Mouse (Mus musculus): ENCODE data around the gene H3f3a. TPM values are rescaled to one million over a fixed set of nuclear protein-coding genes. Genes with fewer than 3 reads are reported as not detected.
A peak's percentile ranks its signal among the peaks of the same experiment; 100 is the strongest.
"Not testable (repeated sequence)": the region's sequence is repeated elsewhere in the genome, so short reads cannot be mapped to it uniquely, and the experiment has no call there.

H3f3a gene
- polyA plus RNA-seq, 1 experiment from 2014 or later, result 2,131 TPM

DNA sequence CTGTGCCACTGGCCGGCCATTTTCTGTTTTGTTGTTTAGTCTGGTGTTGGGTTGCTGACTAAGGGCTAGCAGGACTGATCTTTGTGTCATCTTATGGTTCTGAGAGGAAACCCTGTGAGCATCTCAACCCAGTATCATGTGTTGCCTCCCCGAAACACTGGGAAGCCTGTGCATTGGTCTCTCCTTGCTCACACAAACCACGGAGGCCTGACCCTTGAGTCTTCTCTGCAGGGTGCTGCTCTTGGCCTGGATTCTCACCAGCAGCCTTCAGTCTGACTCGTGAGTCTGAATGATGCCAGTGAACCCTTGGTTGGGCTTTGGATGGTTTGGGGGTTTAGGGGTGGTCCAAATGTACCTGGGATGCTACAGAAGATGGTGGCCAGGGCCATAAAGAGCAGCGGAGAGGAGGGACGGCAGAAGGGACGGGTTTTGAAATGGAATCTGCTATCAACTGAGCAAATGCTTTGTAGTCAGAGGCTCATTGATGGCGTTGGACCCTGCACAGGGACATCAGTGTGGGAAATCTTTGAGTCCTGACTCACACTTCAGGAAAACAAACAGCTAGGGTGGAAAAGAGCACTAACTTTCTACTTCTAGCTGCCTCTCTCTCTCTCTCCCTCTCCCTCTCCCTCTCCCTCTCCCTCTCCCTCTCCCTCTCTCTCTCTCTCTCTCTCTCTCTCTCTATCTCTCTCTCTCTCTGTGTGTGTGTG lies 25.6 kb upstream of the H3f3a start:
- Histone ChIP-seq H3K4me2 (ENCODE audit: low read depth, low read length) (no peak overlapping the region), H3K9me3 (replicated peaks; ENCODE audit: control insufficient read depth, low read length) (no peaks in the 10 kb centered on the region), H3K4me1 (ENCODE audit: control insufficient read depth, insufficient read depth, low read length) (no peaks in the 10 kb centered on the region; the same call in 1 of the 2 replicates), H3K9ac (ENCODE audit: low read length) (no peak overlapping the region), H3K36me3 (ENCODE audit: control insufficient read depth, insufficient read depth, low read length) (no peaks in the 10 kb centered on the region), H3K27me3 (ENCODE audit: control insufficient read depth, insufficient read depth, low read length) (no peaks in the 10 kb centered on the region), H3K27ac (ENCODE audit: low read length) (no peak overlapping the region), H3K4me3 (replicated peaks; ENCODE audit: low read length) (no peak overlapping the region)
- ATAC-seq (ENCODE audit: insufficient read depth, low FRiP score), result no peak
- 68% methylated on average over 8 of the region's 8 CpGs for WGBS

DNA sequence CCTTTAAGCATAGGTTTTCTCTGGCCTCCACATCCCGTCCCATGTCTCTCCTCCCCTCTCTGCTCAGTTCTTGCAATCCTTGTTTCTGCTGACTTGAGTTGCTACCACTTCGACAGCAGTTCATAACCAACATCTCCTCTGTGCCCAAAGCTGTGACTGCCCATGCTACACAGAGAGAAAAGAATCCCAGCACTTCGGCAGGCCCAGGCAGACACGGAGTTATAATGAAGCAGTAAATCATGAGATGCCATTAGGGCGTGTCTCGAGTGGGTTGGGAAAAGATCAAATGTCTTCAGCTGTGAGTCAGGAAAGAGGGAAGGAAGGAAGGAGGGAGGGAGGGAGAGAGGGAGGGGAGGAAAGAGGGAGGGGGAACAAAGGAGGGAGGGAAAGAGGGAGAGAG lies 24.3 kb upstream of the H3f3a start:
- Histone ChIP-seq H3K9me3 (replicated peaks; ENCODE audit: control insufficient read depth, low read length) (no peaks in the 10 kb centered on the region), H3K4me2 (ENCODE audit: low read depth, low read length) (no peak overlapping the region), H3K4me1 (ENCODE audit: control insufficient read depth, insufficient read depth, low read length) (no peaks in the 10 kb centered on the region; the same call in 1 of the 2 replicates), H3K27me3 (ENCODE audit: control insufficient read depth, insufficient read depth, low read length) (no peaks in the 10 kb centered on the region), H3K9ac (ENCODE audit: low read length) (no peak overlapping the region), H3K27ac (ENCODE audit: low read length) (peak overlapping the region; percentile 29; the same call in 1 of the 2 replicates), H3K4me3 (replicated peaks; ENCODE audit: low read length) (no peak overlapping the region), H3K36me3 (ENCODE audit: control insufficient read depth, insufficient read depth, low read length) (no peaks in the 10 kb centered on the region)
- 23% methylated on average over 6 of the region's 6 CpGs for WGBS
- no peak for ATAC-seq (ENCODE audit: insufficient read depth, low FRiP score)

DNA sequence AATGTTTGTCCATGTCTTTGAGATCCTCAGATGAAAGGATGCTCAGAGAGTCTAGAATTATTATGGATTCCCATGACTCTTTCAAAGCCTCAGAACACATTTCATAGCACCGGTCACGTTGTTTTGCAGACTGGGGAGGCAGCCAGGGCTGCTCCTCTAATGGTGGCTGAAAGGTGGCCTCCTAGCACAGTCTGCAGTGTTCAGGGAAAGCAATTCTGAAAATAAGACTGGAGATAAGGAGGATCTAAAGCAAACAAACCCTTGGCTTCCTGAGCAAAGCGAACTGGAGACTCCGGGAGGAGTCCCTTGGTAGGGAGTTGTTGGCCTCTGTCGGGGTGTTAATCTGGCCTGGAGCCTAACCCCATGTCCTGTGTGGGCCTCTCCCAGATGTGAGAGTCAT lies 23.4 kb upstream of the H3f3a start:
- Histone ChIP-seq H3K9ac (ENCODE audit: low read length) (no peak overlapping the region), H3K9me3 (replicated peaks; ENCODE audit: control insufficient read depth, low read length) (no peaks in the 10 kb centered on the region), H3K27me3 (ENCODE audit: control insufficient read depth, insufficient read depth, low read length) (no peaks in the 10 kb centered on the region), H3K4me1 (ENCODE audit: control insufficient read depth, insufficient read depth, low read length) (no peaks in the 10 kb centered on the region; the same call in 1 of the 2 replicates), H3K27ac (ENCODE audit: low read length) (no peak overlapping the region; the same call in 1 of the 2 replicates), H3K36me3 (ENCODE audit: control insufficient read depth, insufficient read depth, low read length) (no peaks in the 10 kb centered on the region), H3K4me2 (ENCODE audit: low read depth, low read length) (no peak overlapping the region), H3K4me3 (replicated peaks; ENCODE audit: low read length) (no peak overlapping the region)
- WGBS, result 67% methylated on average over 5 of the region's 5 CpGs
- 0 out of 2 replicates have a peak, but pooled peaks have one; percentile 50 for ATAC-seq (ENCODE audit: insufficient read depth, low FRiP score)

DNA sequence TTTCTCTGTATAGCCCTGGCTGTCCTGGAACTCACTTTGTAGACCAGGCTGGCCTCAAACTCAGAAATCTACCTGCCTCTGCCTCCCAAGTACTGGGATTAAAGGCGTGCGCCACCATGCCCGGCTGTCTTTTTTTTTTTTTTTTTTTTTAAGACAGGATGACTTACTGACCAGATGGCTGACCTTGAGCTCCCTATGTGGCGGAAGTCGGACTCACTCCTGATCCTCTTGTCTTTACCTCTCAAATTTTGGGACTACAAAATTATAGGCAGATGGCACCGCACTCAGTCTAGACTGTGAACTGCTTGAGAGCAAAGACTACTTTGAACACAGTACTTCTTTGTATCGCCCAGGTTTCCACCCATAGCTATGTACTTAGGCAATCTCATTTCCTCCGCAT lies 22.7 kb upstream of the H3f3a start:
- H3K27me3 ChIP-seq (ENCODE audit: control insufficient read depth, insufficient read depth, low read length); H3K9ac ChIP-seq (ENCODE audit: low read length); H3K27ac ChIP-seq (ENCODE audit: low read length); H3K4me3 ChIP-seq (replicated peaks; ENCODE audit: low read length); H3K4me2 ChIP-seq (ENCODE audit: low read depth, low read length); H3K36me3 ChIP-seq (ENCODE audit: control insufficient read depth, insufficient read depth, low read length); H3K4me1 ChIP-seq (ENCODE audit: control insufficient read depth, insufficient read depth, low read length); ATAC-seq (ENCODE audit: insufficient read depth, low FRiP score); H3K9me3 ChIP-seq (replicated peaks; ENCODE audit: control insufficient read depth, low read length): not testable (repeated sequence)
- 83% methylated on average over 7 of the region's 8 CpGs for WGBS

DNA sequence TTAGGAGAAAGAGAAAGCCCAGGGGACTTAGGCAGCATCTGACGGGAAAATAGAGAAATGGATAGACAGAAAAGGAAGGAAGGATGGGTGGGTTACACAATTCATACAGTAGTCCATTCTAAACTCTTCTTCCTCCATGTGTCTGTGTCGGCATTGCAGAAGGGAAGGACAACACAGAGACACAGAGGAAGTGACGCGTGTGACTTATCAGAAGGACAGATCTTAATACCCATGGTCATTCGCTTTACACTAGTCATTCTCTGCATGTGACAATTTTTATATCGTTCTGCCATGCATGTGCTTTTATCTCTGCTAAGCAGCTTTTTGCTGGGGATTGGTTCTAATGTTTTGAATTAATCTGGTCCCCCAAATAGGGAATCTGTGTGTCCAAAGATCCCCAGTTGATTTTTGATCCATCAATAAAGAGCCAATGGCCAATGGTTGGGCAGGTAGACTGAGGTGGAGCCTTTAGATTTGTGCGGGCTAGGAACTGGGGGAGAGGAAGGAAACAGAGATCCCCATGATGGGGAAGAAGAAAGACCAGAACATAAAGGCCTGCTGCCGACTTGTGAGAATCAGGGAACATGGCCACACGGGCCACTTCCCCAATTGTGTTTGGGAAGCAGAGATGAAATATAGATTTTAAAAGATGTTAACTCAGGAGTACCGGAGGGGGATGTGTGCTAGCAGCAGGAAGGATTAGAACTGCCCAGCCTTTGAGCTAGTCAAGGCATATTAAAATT lies 21.7 kb upstream of the H3f3a start:
- H3K36me3 ChIP-seq (ENCODE audit: control insufficient read depth, insufficient read depth, low read length), result no peaks in the 10 kb centered on the region
- no peak overlapping the region for H3K4me2 ChIP-seq (ENCODE audit: low read depth, low read length)
- H3K9ac ChIP-seq (ENCODE audit: low read length), result no peak overlapping the region
- peaks cover 4% of the 10 kb centered on the region; the same call in 1 of the 2 replicates for H3K4me1 ChIP-seq (ENCODE audit: control insufficient read depth, insufficient read depth, low read length)
- no peaks in the 10 kb centered on the region for H3K9me3 ChIP-seq (replicated peaks; ENCODE audit: control insufficient read depth, low read length)
- WGBS, result 84% methylated on average over 10 of the region's 10 CpGs
- H3K27ac ChIP-seq (ENCODE audit: low read length), result no peak overlapping the region
- ATAC-seq (ENCODE audit: insufficient read depth, low FRiP score), result no peak
- H3K27me3 ChIP-seq (ENCODE audit: control insufficient read depth, insufficient read depth, low read length), result no peaks in the 10 kb centered on the region
- no peak overlapping the region for H3K4me3 ChIP-seq (replicated peaks; ENCODE audit: low read length)

DNA sequence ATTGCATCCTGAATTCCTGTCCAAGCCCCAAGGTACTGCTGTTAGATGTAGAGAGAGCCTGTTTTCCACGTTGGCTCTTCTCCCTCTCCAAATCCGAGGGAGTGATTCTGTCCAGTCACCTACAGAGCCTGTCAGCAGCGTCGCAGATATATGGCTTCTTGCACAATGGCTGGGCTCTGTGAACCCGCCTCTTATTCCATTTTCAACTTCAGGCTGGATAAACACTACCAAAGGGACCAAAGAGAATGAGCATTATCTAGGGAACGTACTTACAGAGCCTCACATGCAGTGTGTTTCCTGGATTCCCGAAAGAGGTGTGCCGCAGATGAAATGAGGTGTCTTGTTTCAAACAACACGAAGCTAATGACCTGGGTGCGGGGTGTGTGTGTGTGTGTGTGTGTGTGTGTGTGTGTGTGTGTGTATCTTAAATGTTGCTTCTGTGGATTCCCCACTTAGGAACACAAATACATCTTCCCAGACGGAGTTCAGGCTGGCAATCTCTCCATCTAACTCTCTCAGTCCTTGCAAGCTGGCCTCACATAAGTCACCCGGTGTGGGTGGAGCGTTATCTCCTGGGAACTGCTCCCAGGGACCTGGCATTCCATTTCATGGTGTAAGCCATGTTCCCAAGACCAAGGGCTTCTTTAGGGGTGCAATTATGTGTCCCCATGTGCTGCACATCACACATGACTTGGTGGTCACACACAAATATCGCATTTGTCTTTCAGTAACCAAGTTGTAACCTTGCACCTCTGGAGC lies 17.0 kb upstream of the H3f3a start:
- no peaks in the 10 kb centered on the region for H3K27me3 ChIP-seq (ENCODE audit: control insufficient read depth, insufficient read depth, low read length)
- no peak overlapping the region for H3K4me3 ChIP-seq (replicated peaks; ENCODE audit: low read length)
- H3K27ac ChIP-seq (ENCODE audit: low read length), result peak overlapping the region; percentile 46; the same call in 1 of the 2 replicates
- H3K4me1 ChIP-seq (ENCODE audit: control insufficient read depth, insufficient read depth, low read length), result peaks cover 12% of the 10 kb centered on the region; the same call in 1 of the 2 replicates
- H3K4me2 ChIP-seq (ENCODE audit: low read depth, low read length), result peak overlapping the region; percentile 34
- 30% methylated on average over 14 of the region's 14 CpGs for WGBS
- H3K9me3 ChIP-seq (replicated peaks; ENCODE audit: control insufficient read depth, low read length), result 0 out of 2 replicates have a peak, but pooled peaks cover 3% of the 10 kb centered on the region
- no peaks in the 10 kb centered on the region for H3K36me3 ChIP-seq (ENCODE audit: control insufficient read depth, insufficient read depth, low read length)
- ATAC-seq (ENCODE audit: insufficient read depth, low FRiP score), result peak; percentile 60; the same call in 1 of the 2 replicates
- H3K9ac ChIP-seq (ENCODE audit: low read length), result no peak overlapping the region

DNA sequence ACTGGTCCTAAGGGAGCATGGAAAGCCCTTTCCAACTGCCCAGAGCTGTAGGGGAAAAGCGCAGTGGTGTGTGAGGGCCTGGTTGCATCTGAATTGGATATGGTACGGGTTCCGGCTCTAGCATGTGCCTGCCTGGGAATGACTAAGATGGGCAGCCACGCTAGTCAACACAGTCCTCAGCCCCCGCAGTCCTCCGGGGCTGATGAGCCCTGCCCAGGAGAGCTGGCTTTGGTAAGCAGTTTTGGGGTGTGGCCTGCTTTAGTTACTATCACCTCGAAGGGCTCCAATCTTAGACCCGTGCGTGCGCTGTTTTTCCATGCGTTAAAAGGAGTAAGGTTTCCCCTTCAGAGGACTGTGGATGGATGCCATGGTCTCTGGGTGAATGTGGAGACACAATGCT lies 16.4 kb upstream of the H3f3a start:
- no peaks in the 10 kb centered on the region for H3K36me3 ChIP-seq (ENCODE audit: control insufficient read depth, insufficient read depth, low read length)
- H3K27ac ChIP-seq (ENCODE audit: low read length), result peak overlapping the region; percentile 46; the same call in 1 of the 2 replicates
- H3K4me1 ChIP-seq (ENCODE audit: control insufficient read depth, insufficient read depth, low read length), result peaks cover 12% of the 10 kb centered on the region; the same call in 1 of the 2 replicates
- H3K9ac ChIP-seq (ENCODE audit: low read length), result no peak overlapping the region
- no peak overlapping the region for H3K4me3 ChIP-seq (replicated peaks; ENCODE audit: low read length)
- 60% methylated on average over 11 of the region's 11 CpGs for WGBS
- H3K4me2 ChIP-seq (ENCODE audit: low read depth, low read length), result peak overlapping the region; percentile 34
- peak; percentile 17; the same call in 1 of the 2 replicates for ATAC-seq (ENCODE audit: insufficient read depth, low FRiP score)
- H3K27me3 ChIP-seq (ENCODE audit: control insufficient read depth, insufficient read depth, low read length), result no peaks in the 10 kb centered on the region
- H3K9me3 ChIP-seq (replicated peaks; ENCODE audit: control insufficient read depth, low read length), result 0 out of 2 replicates have a peak, but pooled peaks cover 3% of the 10 kb centered on the region

DNA sequence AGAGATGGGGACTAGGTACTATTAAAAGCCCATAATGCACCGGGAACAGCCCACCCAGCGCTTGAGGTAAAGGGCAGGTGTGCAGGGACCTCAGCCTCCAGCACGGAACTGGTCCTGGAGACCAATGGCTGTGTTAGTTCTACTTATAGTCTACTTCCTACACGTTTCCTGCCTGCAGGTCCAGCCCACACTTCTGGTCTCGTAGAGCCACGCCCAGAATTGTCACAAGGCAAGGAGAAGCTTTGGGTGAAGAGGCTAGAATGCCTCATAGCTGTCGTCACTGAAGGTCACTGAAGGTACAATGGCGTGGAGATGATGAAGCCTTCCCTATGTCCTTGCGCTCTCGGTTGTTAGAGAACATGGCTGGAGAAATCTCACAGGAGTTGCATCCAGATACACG lies 16.0 kb upstream of the H3f3a start:
- H3K4me3 ChIP-seq (replicated peaks; ENCODE audit: low read length), result no peak overlapping the region
- ATAC-seq (ENCODE audit: insufficient read depth, low FRiP score), result peak; percentile 40; the same call in 1 of the 2 replicates
- H3K36me3 ChIP-seq (ENCODE audit: control insufficient read depth, insufficient read depth, low read length), result no peaks in the 10 kb centered on the region
- H3K4me1 ChIP-seq (ENCODE audit: control insufficient read depth, insufficient read depth, low read length), result peaks cover 12% of the 10 kb centered on the region; the same call in 1 of the 2 replicates
- H3K9me3 ChIP-seq (replicated peaks; ENCODE audit: control insufficient read depth, low read length), result 0 out of 2 replicates have a peak, but pooled peaks cover 3% of the 10 kb centered on the region
- H3K9ac ChIP-seq (ENCODE audit: low read length), result no peak overlapping the region
- no peaks in the 10 kb centered on the region for H3K27me3 ChIP-seq (ENCODE audit: control insufficient read depth, insufficient read depth, low read length)
- H3K4me2 ChIP-seq (ENCODE audit: low read depth, low read length), result peak overlapping the region; percentile 34; the same call in 1 of the 2 replicates
- 0 out of 2 replicates have a peak overlapping the region, but pooled peaks have one; percentile 46 for H3K27ac ChIP-seq (ENCODE audit: low read length)
- 76% methylated on average over 11 of the region's 11 CpGs for WGBS

Data from stomach, embryonic 16.5 days (tissue).